Mouse (Mus musculus) lung, adult 10 weeks (tissue): ENCODE measurements around the gene 9030612E09Rik. TPM values are rescaled to one million over a fixed set of nuclear protein-coding genes. Genes with fewer than 3 reads are reported as not detected.

Experiments
- polyA plus RNA-seq: library from polyadenylated mRNA; stranded (reverse); fragments of 350-450 nt; fragmentation: Illumina TruSeq; extraction: RNeasy Lipid Tissue Mini Kit (QIAGEN cat#74804); gene quantifications from one replicate; pipeline ENCODE4 v1.2.3, GENCODE M21; 2014; ENCODE audit warnings: low read depth, low replicate concordance; ENCODE audit not compliant: insufficient read depth

Gene 9030612E09Rik
- polyA plus RNA-seq: not detected

DNA sequence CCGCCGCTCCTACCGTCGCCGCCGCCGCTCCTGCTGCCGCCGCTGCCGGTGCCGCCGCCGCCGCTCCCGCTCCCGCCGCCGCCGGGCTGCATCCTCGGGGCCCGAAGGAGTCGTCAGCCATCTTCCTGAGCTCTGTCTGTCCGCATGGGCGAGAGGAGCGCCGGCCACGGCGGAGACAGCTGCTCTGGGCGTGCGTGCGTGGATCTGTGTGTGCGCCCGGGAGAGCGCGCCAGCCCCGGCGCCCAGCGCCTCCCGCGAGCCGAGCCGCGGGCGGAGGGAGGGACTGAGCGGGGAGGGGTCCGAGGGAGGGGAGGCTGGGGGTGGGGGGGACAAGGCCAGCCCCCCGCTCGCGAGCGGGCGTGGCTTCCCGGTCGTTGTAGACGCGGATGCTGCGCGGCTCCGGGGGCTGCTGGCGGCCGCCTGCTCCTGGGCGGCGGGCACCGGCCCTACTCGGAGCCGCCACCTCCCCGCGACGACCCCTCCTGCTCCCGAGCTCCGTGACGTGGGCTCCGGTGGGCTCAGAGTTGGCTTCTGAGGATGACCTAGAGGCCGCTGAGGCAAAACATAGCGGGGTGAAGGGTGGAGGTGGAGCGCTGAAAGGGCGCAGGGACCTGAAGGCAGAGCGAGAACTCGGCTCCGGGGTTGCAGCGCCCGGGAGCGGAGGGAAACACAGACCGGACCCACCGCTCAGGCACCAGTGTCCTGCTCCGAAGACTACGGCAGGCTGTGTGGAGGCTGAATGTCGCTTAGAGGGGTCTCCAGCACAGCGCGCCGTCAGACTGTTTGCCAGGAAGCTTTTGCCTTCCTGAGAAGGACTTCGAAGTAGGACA is at the start of gene 9030612E09Rik, which contains the start of gene Sobp:
Gene 9030612E09Rik (plus strand): TSS at position 379 of the 830 bp plus-strand sequence.
Gene Sobp (minus strand): TSS at position 205 of the 830 bp plus-strand sequence.

GRCm38 (mm10) chr10:43220910-43221625 is 46.6 kb downstream of the 9030612E09Rik start, which contains the start of gene Pdss2:
Gene Pdss2, plus strand, starts transcription at chr10:43221486.

Other genes starting within 250 kb of the 9030612E09Rik start
- 0.55 TPM for gene Sobp, start 174 bp upstream of the 9030612E09Rik start, polyA plus RNA-seq
- 2.6 TPM for gene Pdss2, start 46.8 kb downstream of the 9030612E09Rik start, polyA plus RNA-seq